Mouse (Mus musculus): ENCODE results near the gene Higd1a. TPM values are rescaled to one million over a fixed set of nuclear protein-coding genes. Genes with fewer than 3 reads are reported as not detected.

Gene Higd1a
- total RNA-seq, 2 experiments from 2014 or later, result 99.1 to 108 TPM

- DNase-seq (ENCODE audit: low spot score in 2 of 2), result no peak
- intact Hi-C loops (cut with DNase I), result no loop called here
Observed at GRCm38 (mm10) chr9:121815183-121815582, 43.0 kb downstream of the Higd1a start.

GRCm38 (mm10) chr9:121810081-121810821 is 47.9 kb downstream of the Higd1a start:
- DNase-seq (ENCODE audit: low spot score in 2 of 2), result peak in 1 of 2 experiments; percentile 71
- intact Hi-C loops (cut with DNase I), result no loop called here

- intact Hi-C loops (cut with DNase I), result no loop called here
Observed at GRCm38 (mm10) chr9:121808511-121808910, 49.7 kb downstream of the Higd1a start.

GRCm38 (mm10) chr9:121807947-121808346 is 50.2 kb downstream of the Higd1a start:
- DNase-seq (ENCODE audit: low spot score in 2 of 2), result no peak
- intact Hi-C loops (cut with DNase I), result no loop called here

More at GRCm38 (mm10) chr9:121808511-121808910, 49.7 kb downstream of the Higd1a start:
- DNase-seq (ENCODE audit: low spot score in 2 of 2), result no peak

GRCm38 (mm10) chr9:121807546-121807945 is 50.6 kb downstream of the Higd1a start:
- no peak for DNase-seq (ENCODE audit: low spot score in 2 of 2)
- intact Hi-C loops (cut with DNase I), result no loop called here

GRCm38 (mm10) chr9:121802747-121803146 is 55.4 kb downstream of the Higd1a start:
- no peak for DNase-seq (ENCODE audit: low spot score in 2 of 2)
- intact Hi-C loops (cut with DNase I), result no loop called here

- no peak for DNase-seq (ENCODE audit: low spot score in 2 of 2)
- intact Hi-C loops (cut with DNase I), result no loop called here
Observed at GRCm38 (mm10) chr9:121798887-121799520, 59.2 kb downstream of the Higd1a start.

Other genes with a start within 250 kb of the Higd1a start
- gene Lyzl4, start 216.3 kb downstream of the Higd1a start, total RNA-seq (2021), result 1 to 10 TPM in 1 of 2 experiments, under 1 TPM in 1; 0.97 to 1.2 TPM
- gene Vipr1, start 215.6 kb downstream of the Higd1a start, total RNA-seq (2021), result 10 to 100 TPM; 21.1 to 23.6 TPM
- gene Sec22c, start 152.9 kb downstream of the Higd1a start, total RNA-seq (2021), result 10 to 100 TPM; 27.7 to 29.1 TPM
- gene Ss18l2, start 148.0 kb downstream of the Higd1a start, total RNA-seq (2021), result 100 to 1,000 TPM in 1 of 2 experiments, 10 to 100 TPM in 1; 82.8 to 100 TPM
- 100 to 1,000 TPM; 102 to 103 TPM for gene Nktr, start 139.2 kb downstream of the Higd1a start, total RNA-seq (2021)
- 100 to 1,000 TPM; 112 to 127 TPM for gene Zfp651, start 99.0 kb downstream of the Higd1a start, total RNA-seq (2021)
- gene Klhl40, start 80.8 kb downstream of the Higd1a start, total RNA-seq (2021), result 1 to 10 TPM; 5.0 to 5.3 TPM
- 1 to 10 TPM; 8.3 to 8.7 TPM for gene Hhatl, start 65.9 kb downstream of the Higd1a start, total RNA-seq (2021)
- gene Ccdc13, start 18.9 kb downstream of the Higd1a start, total RNA-seq (2021), result 1 to 10 TPM; 9.1 to 9.3 TPM
- gene Ackr2, start 40.0 kb upstream of the Higd1a start, total RNA-seq (2021), result 1 to 10 TPM; 5.2 to 7.8 TPM
- gene Cyp8b1, start 57.9 kb upstream of the Higd1a start, total RNA-seq (2021), result not detected
- 1 to 10 TPM; 3.7 to 4.3 TPM for gene Fam198a, start 92.6 kb upstream of the Higd1a start, total RNA-seq (2021)
- 10 to 100 TPM; 38.6 to 38.8 TPM for gene Pomgnt2, start 138.7 kb upstream of the Higd1a start, total RNA-seq (2021)